Mouse (Mus musculus): Measurements from ENCODE around the gene Ddx52. TPM values are rescaled to one million over a fixed set of nuclear protein-coding genes. Genes with fewer than 3 reads are reported as not detected.

Ddx52 gene
- polyA plus RNA-seq, 1 experiment from 2014 or later = 52.7 TPM

GRCm38 (mm10) chr11:83914501-83914900, 27.4 kb upstream of the Ddx52 start:
- H3K9me3 ChIP-seq (ENCODE audit: control insufficient read depth, low read length) = no peaks in the 10 kb centered on the region
- H3K4me1 ChIP-seq (replicated peaks; ENCODE audit: control insufficient read depth, insufficient read depth, low read length) = no peaks in the 10 kb centered on the region
- H3K36me3 ChIP-seq (ENCODE audit: control insufficient read depth, insufficient read depth, low read length) = no peaks in the 10 kb centered on the region
- no peak for ATAC-seq (replicated peaks; ENCODE audit: low FRiP score)
- WGBS = 86% methylated on average over 4 of the region's 4 CpGs
- H3K4me2 ChIP-seq (ENCODE audit: low read depth, low read length, severe bottlenecking) = no peak overlapping the region
- H3K9ac ChIP-seq (ENCODE audit: low read length) = no peak overlapping the region
- H3K4me3 ChIP-seq (ENCODE audit: low read depth, low read length) = no peak overlapping the region
- no peak overlapping the region for H3K27ac ChIP-seq (ENCODE audit: low read depth, low read length)
- no peaks in the 10 kb centered on the region for H3K27me3 ChIP-seq (ENCODE audit: control insufficient read depth, insufficient read depth, low read length)
- no peak for DNase-seq (ENCODE audit: low spot score)

GRCm38 (mm10) chr11:83922600-83922999, 19.3 kb upstream of the Ddx52 start:
- no peak for ATAC-seq (replicated peaks; ENCODE audit: low FRiP score)
- WGBS = 75% methylated on average over 2 of the region's 2 CpGs
- H3K4me3 ChIP-seq (ENCODE audit: low read depth, low read length) = no peak overlapping the region
- no peaks in the 10 kb centered on the region for H3K27me3 ChIP-seq (ENCODE audit: control insufficient read depth, insufficient read depth, low read length)
- H3K27ac ChIP-seq (ENCODE audit: low read depth, low read length) = no peak overlapping the region
- no peaks in the 10 kb centered on the region for H3K4me1 ChIP-seq (replicated peaks; ENCODE audit: control insufficient read depth, insufficient read depth, low read length)
- H3K9ac ChIP-seq (ENCODE audit: low read length) = no peak overlapping the region
- H3K36me3 ChIP-seq (ENCODE audit: control insufficient read depth, insufficient read depth, low read length) = no peaks in the 10 kb centered on the region
- no peak for DNase-seq (ENCODE audit: low spot score)
- no peaks in the 10 kb centered on the region for H3K9me3 ChIP-seq (ENCODE audit: control insufficient read depth, low read length)
- no peak overlapping the region for H3K4me2 ChIP-seq (ENCODE audit: low read depth, low read length, severe bottlenecking)

GRCm38 (mm10) chr11:83927097-83927496, 14.8 kb upstream of the Ddx52 start:
- DNase-seq (ENCODE audit: low spot score) (peak; percentile 56), ATAC-seq (replicated peaks; ENCODE audit: low FRiP score) (no peak)
- no peaks in the 10 kb centered on the region for H3K36me3 ChIP-seq (ENCODE audit: control insufficient read depth, insufficient read depth, low read length)
- no peaks in the 10 kb centered on the region for H3K9me3 ChIP-seq (ENCODE audit: control insufficient read depth, low read length)
- H3K4me2 ChIP-seq (ENCODE audit: low read depth, low read length, severe bottlenecking) = no peak overlapping the region
- H3K4me1 ChIP-seq (replicated peaks; ENCODE audit: control insufficient read depth, insufficient read depth, low read length) = no peaks in the 10 kb centered on the region
- H3K27me3 ChIP-seq (ENCODE audit: control insufficient read depth, insufficient read depth, low read length) = no peaks in the 10 kb centered on the region
- no peak overlapping the region for H3K9ac ChIP-seq (ENCODE audit: low read length)
- no peak overlapping the region for H3K27ac ChIP-seq (ENCODE audit: low read depth, low read length)
- H3K4me3 ChIP-seq (ENCODE audit: low read depth, low read length) = no peak overlapping the region
- 58% methylated on average over 3 of the region's 3 CpGs for WGBS

- ATAC-seq (replicated peaks; ENCODE audit: low FRiP score) (no peak), DNase-seq (ENCODE audit: low spot score) (no peak)
- Histone ChIP-seq H3K9me3 (ENCODE audit: control insufficient read depth, low read length) (no peaks in the 10 kb centered on the region), H3K4me1 (replicated peaks; ENCODE audit: control insufficient read depth, insufficient read depth, low read length) (no peaks in the 10 kb centered on the region), H3K27ac (ENCODE audit: low read depth, low read length) (no peak overlapping the region), H3K4me2 (ENCODE audit: low read depth, low read length, severe bottlenecking) (no peak overlapping the region), H3K4me3 (ENCODE audit: low read depth, low read length) (no peak overlapping the region), H3K36me3 (ENCODE audit: control insufficient read depth, insufficient read depth, low read length) (no peaks in the 10 kb centered on the region), H3K9ac (ENCODE audit: low read length) (no peak overlapping the region), H3K27me3 (ENCODE audit: control insufficient read depth, insufficient read depth, low read length) (no peaks in the 10 kb centered on the region)
- WGBS = 78% methylated on average over 10 of the region's 10 CpGs
Observed at GRCm38 (mm10) chr11:83932506-83933106, 9.3 kb upstream of the Ddx52 start.

GRCm38 (mm10) chr11:83933376-83933775, 8.5 kb upstream of the Ddx52 start:
- Histone ChIP-seq H3K27me3 (ENCODE audit: control insufficient read depth, insufficient read depth, low read length) (no peaks in the 10 kb centered on the region), H3K4me1 (replicated peaks; ENCODE audit: control insufficient read depth, insufficient read depth, low read length) (no peaks in the 10 kb centered on the region), H3K4me2 (ENCODE audit: low read depth, low read length, severe bottlenecking) (no peak overlapping the region), H3K9ac (ENCODE audit: low read length) (no peak overlapping the region), H3K27ac (ENCODE audit: low read depth, low read length) (no peak overlapping the region), H3K36me3 (ENCODE audit: control insufficient read depth, insufficient read depth, low read length) (no peaks in the 10 kb centered on the region), H3K4me3 (ENCODE audit: low read depth, low read length) (no peak overlapping the region), H3K9me3 (ENCODE audit: control insufficient read depth, low read length) (no peaks in the 10 kb centered on the region)
- 89% methylated on average over 4 of the region's 4 CpGs for WGBS
- DNase-seq (ENCODE audit: low spot score) (no peak), ATAC-seq (replicated peaks; ENCODE audit: low FRiP score) (no peak)

GRCm38 (mm10) chr11:83935986-83936665, 5.7 kb upstream of the Ddx52 start:
- Histone ChIP-seq H3K9ac (ENCODE audit: low read length) (no peak overlapping the region), H3K4me1 (replicated peaks; ENCODE audit: control insufficient read depth, insufficient read depth, low read length) (no peaks in the 10 kb centered on the region), H3K9me3 (ENCODE audit: control insufficient read depth, low read length) (no peaks in the 10 kb centered on the region), H3K27me3 (ENCODE audit: control insufficient read depth, insufficient read depth, low read length) (no peaks in the 10 kb centered on the region), H3K27ac (ENCODE audit: low read depth, low read length) (no peak overlapping the region), H3K4me3 (ENCODE audit: low read depth, low read length) (no peak overlapping the region), H3K4me2 (ENCODE audit: low read depth, low read length, severe bottlenecking) (no peak overlapping the region), H3K36me3 (ENCODE audit: control insufficient read depth, insufficient read depth, low read length) (no peaks in the 10 kb centered on the region)
- ATAC-seq (replicated peaks; ENCODE audit: low FRiP score) (no peak), DNase-seq (ENCODE audit: low spot score) (peak; percentile 87)
- 38% methylated on average over 7 of the region's 7 CpGs for WGBS

GRCm38 (mm10) chr11:83938556-83938955, 3.3 kb upstream of the Ddx52 start:
- DNase-seq (ENCODE audit: low spot score) (no peak), ATAC-seq (replicated peaks; ENCODE audit: low FRiP score) (no peak)
- Histone ChIP-seq H3K27ac (ENCODE audit: low read depth, low read length) (no peak overlapping the region), H3K9me3 (ENCODE audit: control insufficient read depth, low read length) (no peaks in the 10 kb centered on the region), H3K4me3 (ENCODE audit: low read depth, low read length) (no peak overlapping the region), H3K9ac (ENCODE audit: low read length) (no peak overlapping the region), H3K27me3 (ENCODE audit: control insufficient read depth, insufficient read depth, low read length) (no peaks in the 10 kb centered on the region), H3K4me1 (replicated peaks; ENCODE audit: control insufficient read depth, insufficient read depth, low read length) (no peaks in the 10 kb centered on the region; the same call in 1 of the 2 replicates), H3K36me3 (ENCODE audit: control insufficient read depth, insufficient read depth, low read length) (no peaks in the 10 kb centered on the region), H3K4me2 (ENCODE audit: low read depth, low read length, severe bottlenecking) (no peak overlapping the region)
- 89% methylated on average over 8 of the region's 8 CpGs for WGBS

GRCm38 (mm10) chr11:83956822-83957221, 15.0 kb downstream of the Ddx52 start:
- no peak for DNase-seq (ENCODE audit: low spot score)
- no peaks in the 10 kb centered on the region for H3K4me1 ChIP-seq (replicated peaks; ENCODE audit: control insufficient read depth, insufficient read depth, low read length)
- no peak overlapping the region for H3K9ac ChIP-seq (ENCODE audit: low read length)
- no peak overlapping the region for H3K4me3 ChIP-seq (ENCODE audit: low read depth, low read length)
- no peak overlapping the region for H3K27ac ChIP-seq (ENCODE audit: low read depth, low read length)
- no peaks in the 10 kb centered on the region for H3K9me3 ChIP-seq (ENCODE audit: control insufficient read depth, low read length)
- no peaks in the 10 kb centered on the region for H3K27me3 ChIP-seq (ENCODE audit: control insufficient read depth, insufficient read depth, low read length)
- H3K36me3 ChIP-seq (ENCODE audit: control insufficient read depth, insufficient read depth, low read length) = peaks cover 14% of the 10 kb centered on the region; the same call in 1 of the 2 replicates
- no peak overlapping the region for H3K4me2 ChIP-seq (ENCODE audit: low read depth, low read length, severe bottlenecking)
- 97% methylated on average over 2 of the region's 2 CpGs for WGBS
- ATAC-seq (replicated peaks; ENCODE audit: low FRiP score) = no peak

GRCm38 (mm10) chr11:83961983-83962382, 20.1 kb downstream of the Ddx52 start:
- WGBS = 92% methylated on average over 3 of the region's 3 CpGs
- no peaks in the 10 kb centered on the region; the same call in 1 of the 2 replicates for H3K4me1 ChIP-seq (replicated peaks; ENCODE audit: control insufficient read depth, insufficient read depth, low read length)
- no peaks in the 10 kb centered on the region for H3K27me3 ChIP-seq (ENCODE audit: control insufficient read depth, insufficient read depth, low read length)
- no peaks in the 10 kb centered on the region for H3K9me3 ChIP-seq (ENCODE audit: control insufficient read depth, low read length)
- H3K36me3 ChIP-seq (ENCODE audit: control insufficient read depth, insufficient read depth, low read length) = peaks cover 7% of the 10 kb centered on the region; the same call in 1 of the 2 replicates
- no peak for ATAC-seq (replicated peaks; ENCODE audit: low FRiP score)
- no peak overlapping the region for H3K4me2 ChIP-seq (ENCODE audit: low read depth, low read length, severe bottlenecking)
- no peak overlapping the region for H3K9ac ChIP-seq (ENCODE audit: low read length)
- DNase-seq (ENCODE audit: low spot score) = no peak
- no peak overlapping the region for H3K4me3 ChIP-seq (ENCODE audit: low read depth, low read length)
- no peak overlapping the region for H3K27ac ChIP-seq (ENCODE audit: low read depth, low read length)

All from forebrain, embryonic 11.5 days (tissue).